Mouse (Mus musculus): ENCODE measurements at regions not wholly inside any gene's neighbourhood (a gene's known extent, or its start where the extent isn't known, plus 50 kb on each side); places are given as distances from the start of the nearest gene placed in this dataset.

DNA sequence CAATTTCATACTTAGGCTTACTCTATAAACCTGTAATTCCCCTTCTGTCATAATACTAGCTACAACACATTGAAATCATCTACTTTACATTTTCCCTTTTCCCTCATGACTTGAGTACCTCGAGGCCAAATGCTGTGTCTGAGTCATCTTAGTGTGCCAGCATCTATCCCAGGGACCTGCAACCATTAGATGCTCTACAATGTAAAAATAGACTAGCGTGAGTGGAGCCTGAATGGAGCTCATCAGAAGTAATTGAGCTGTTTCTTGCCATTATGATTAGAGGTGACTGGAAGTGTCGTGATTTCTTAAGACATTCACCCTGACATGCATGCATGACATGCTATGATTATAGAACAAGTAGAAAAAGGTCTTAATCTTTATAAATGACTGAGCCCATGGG lies 301.1 kb downstream of the Myh15 start:
- TF ChIP-seq POLR2A (IDR thresholded peaks at IDR 0.05; ENCODE audit: low read depth, low read length) (no peak), CTCF (IDR thresholded peaks at IDR 0.05; ENCODE audit: extremely low read depth, insufficient read depth, insufficient read length, insufficient replicate concordance) (no peak)
- H3K4me1 ChIP-seq (ENCODE audit: control insufficient read depth, insufficient read depth, insufficient read length): no peaks in the 10 kb centered on the region
- H3K4me3 ChIP-seq (ENCODE audit: extremely low read depth, insufficient read depth, insufficient read length): no peak overlapping the region; the same call in 1 of the 2 replicates
- no peaks in the 10 kb centered on the region for H3K36me3 ChIP-seq (ENCODE audit: control insufficient read depth, insufficient read depth, low read length)
- no peak for DNase-seq (ENCODE audit: low read depth in 1 of 2, low spot score in 2 of 2)
- 85% methylated on average over 3 of the region's 3 CpGs for WGBS
- H3K27ac ChIP-seq (ENCODE audit: insufficient read depth, low read length): no peak overlapping the region
- no peaks in the 10 kb centered on the region for H3K27me3 ChIP-seq (ENCODE audit: control insufficient read depth, insufficient read depth, low read length)

GRCm38 (mm10) chr16:49361731-49362130 lies 304.4 kb downstream of the Myh15 start:
- 76% methylated on average over 1 of the region's 1 CpGs for WGBS
- Histone ChIP-seq H3K27ac (ENCODE audit: insufficient read depth, low read length) (no peak overlapping the region), H3K36me3 (ENCODE audit: control insufficient read depth, insufficient read depth, low read length) (no peaks in the 10 kb centered on the region)

GRCm38 (mm10) chr16:49369450-49369849 lies 312.2 kb downstream of the Myh15 start:
- Histone ChIP-seq H3K4me3 (ENCODE audit: extremely low read depth, insufficient read depth, insufficient read length) (no peak overlapping the region), H3K27me3 (ENCODE audit: control insufficient read depth, insufficient read depth, low read length) (no peaks in the 10 kb centered on the region), H3K4me1 (ENCODE audit: control insufficient read depth, insufficient read depth, insufficient read length) (no peaks in the 10 kb centered on the region), H3K36me3 (ENCODE audit: control insufficient read depth, insufficient read depth, low read length) (no peaks in the 10 kb centered on the region), H3K27ac (ENCODE audit: insufficient read depth, low read length) (no peak overlapping the region)
- DNase-seq (ENCODE audit: low read depth in 1 of 2, low spot score in 2 of 2): no peak
- WGBS: 85% methylated on average over 9 of the region's 9 CpGs
- TF ChIP-seq CTCF (IDR thresholded peaks at IDR 0.05; ENCODE audit: extremely low read depth, insufficient read depth, insufficient read length, insufficient replicate concordance): no peak
- no peak for TF ChIP-seq POLR2A (IDR thresholded peaks at IDR 0.05; ENCODE audit: low read depth, low read length)

More at GRCm38 (mm10) chr16:49361731-49362130, 304.4 kb downstream of the Myh15 start:
- Histone ChIP-seq H3K4me3 (ENCODE audit: extremely low read depth, insufficient read depth, insufficient read length) (no peak overlapping the region), H3K27me3 (ENCODE audit: control insufficient read depth, insufficient read depth, low read length) (no peaks in the 10 kb centered on the region), H3K4me1 (ENCODE audit: control insufficient read depth, insufficient read depth, insufficient read length) (no peaks in the 10 kb centered on the region)
- TF ChIP-seq CTCF (IDR thresholded peaks at IDR 0.05; ENCODE audit: extremely low read depth, insufficient read depth, insufficient read length, insufficient replicate concordance): no peak
- TF ChIP-seq POLR2A (IDR thresholded peaks at IDR 0.05; ENCODE audit: low read depth, low read length): no peak
- no peak for DNase-seq (ENCODE audit: low read depth in 1 of 2, low spot score in 2 of 2)

DNA sequence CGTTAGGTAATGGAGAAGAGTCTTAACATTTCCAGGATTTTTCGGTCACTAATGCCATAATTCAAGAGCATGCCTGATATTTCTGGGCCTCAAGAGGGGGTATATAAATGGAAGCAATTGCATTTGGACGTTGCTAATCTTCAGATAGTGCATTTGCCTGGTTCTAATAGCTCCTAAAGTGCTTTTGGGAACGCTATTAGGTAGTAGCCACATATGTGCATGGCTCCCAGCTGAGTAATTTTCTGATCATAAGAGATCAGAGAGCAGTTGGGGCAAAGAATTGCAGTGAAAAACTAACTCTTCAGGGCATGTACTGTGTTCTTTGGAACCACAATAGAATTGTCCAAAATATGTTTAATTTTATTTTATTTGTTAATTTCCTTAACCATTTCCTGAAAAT lies 317.8 kb downstream of the Myh15 start:
- no peak for TF ChIP-seq POLR2A (IDR thresholded peaks at IDR 0.05; ENCODE audit: low read depth, low read length)
- TF ChIP-seq CTCF (IDR thresholded peaks at IDR 0.05; ENCODE audit: extremely low read depth, insufficient read depth, insufficient read length, insufficient replicate concordance): no peak
- WGBS: 81% methylated on average over 4 of the region's 4 CpGs
- no peak for DNase-seq (ENCODE audit: low read depth in 1 of 2, low spot score in 2 of 2)

GRCm38 (mm10) chr16:49378917-49379473 lies 320.0 kb upstream of the Ift57 start:
- Histone ChIP-seq H3K4me1 (ENCODE audit: control insufficient read depth, insufficient read depth, insufficient read length) (no peaks in the 10 kb centered on the region), H3K36me3 (ENCODE audit: control insufficient read depth, insufficient read depth, low read length) (no peaks in the 10 kb centered on the region), H3K27me3 (ENCODE audit: control insufficient read depth, insufficient read depth, low read length) (no peaks in the 10 kb centered on the region), H3K27ac (ENCODE audit: insufficient read depth, low read length) (no peak overlapping the region), H3K4me3 (ENCODE audit: extremely low read depth, insufficient read depth, insufficient read length) (no peak overlapping the region)
- no peak for DNase-seq (ENCODE audit: low read depth in 1 of 2, low spot score in 2 of 2)
- TF ChIP-seq CTCF (IDR thresholded peaks at IDR 0.05; ENCODE audit: extremely low read depth, insufficient read depth, insufficient read length, insufficient replicate concordance): no peak
- TF ChIP-seq POLR2A (IDR thresholded peaks at IDR 0.05; ENCODE audit: low read depth, low read length): no peak

More for the DNA sequence above, 317.8 kb downstream of the Myh15 start:
- Histone ChIP-seq H3K4me1 (ENCODE audit: control insufficient read depth, insufficient read depth, insufficient read length) (no peaks in the 10 kb centered on the region), H3K36me3 (ENCODE audit: control insufficient read depth, insufficient read depth, low read length) (no peaks in the 10 kb centered on the region), H3K4me3 (ENCODE audit: extremely low read depth, insufficient read depth, insufficient read length) (no peak overlapping the region), H3K27ac (ENCODE audit: insufficient read depth, low read length) (no peak overlapping the region), H3K27me3 (ENCODE audit: control insufficient read depth, insufficient read depth, low read length) (no peaks in the 10 kb centered on the region)

DNA sequence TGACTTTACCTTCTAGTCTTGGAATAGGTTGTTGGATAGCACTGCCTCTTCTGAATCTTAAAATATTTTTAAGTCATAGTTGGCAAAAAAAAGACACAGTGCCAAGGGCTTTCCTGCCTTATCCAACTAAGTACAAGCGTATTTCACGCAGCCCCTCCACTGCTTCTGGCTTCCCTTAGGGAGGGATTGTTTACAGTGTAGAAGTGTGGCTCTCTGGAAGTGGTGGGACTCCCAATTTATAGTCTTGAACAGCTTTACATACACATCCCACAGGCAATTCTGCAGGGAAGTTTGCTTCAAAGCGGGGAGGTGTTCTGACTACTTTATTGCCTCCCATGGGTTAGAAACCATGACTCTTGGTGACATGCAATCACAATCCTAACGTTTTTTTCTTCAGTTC lies 310.9 kb upstream of the Ift57 start:
- 70% methylated on average over 4 of the region's 4 CpGs for WGBS

DNA sequence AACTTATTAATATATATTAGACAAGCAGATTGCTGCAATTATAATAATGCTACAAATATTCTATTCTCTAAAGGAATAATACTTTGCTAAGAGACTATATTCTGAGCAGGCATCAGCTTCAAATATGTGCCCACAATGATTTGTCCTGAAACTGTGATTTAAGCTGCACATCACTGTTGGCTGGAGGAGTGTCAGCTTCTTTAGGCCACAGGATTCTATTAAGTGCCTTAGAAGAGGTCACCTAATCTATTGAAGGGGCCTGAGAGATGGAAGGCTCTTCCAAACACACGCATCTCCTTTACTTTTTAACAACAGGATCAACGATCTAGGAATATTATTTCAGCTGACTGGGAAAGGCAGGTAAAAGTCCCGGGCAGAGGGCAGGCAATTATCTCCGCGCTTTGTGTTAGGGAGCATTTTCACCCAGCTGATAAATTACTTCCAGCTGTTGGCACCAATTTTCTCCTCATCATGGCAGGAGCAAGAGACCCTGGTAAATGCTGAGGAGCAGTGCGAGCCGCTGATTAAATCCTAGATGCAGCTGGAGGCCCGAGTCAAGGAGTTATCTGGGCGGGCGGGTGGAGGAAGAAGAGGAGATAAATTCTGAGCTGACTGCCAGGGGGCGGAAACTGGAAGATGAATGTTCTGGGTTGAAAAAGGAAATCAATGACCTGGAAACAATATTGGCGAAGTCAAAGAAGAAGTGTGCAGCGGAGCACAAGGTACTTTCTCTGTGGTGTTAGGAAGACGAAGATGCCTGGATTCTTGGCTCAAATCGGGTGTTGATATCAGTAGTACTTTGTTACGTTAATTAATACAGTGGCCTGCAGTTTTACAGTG lies 290.9 kb upstream of the Ift57 start:
- Histone ChIP-seq H3K4me1 (ENCODE audit: control insufficient read depth, insufficient read depth, insufficient read length) (no peaks in the 10 kb centered on the region), H3K27me3 (ENCODE audit: control insufficient read depth, insufficient read depth, low read length) (no peaks in the 10 kb centered on the region), H3K36me3 (ENCODE audit: control insufficient read depth, insufficient read depth, low read length) (no peaks in the 10 kb centered on the region), H3K4me3 (ENCODE audit: extremely low read depth, insufficient read depth, insufficient read length) (no peak overlapping the region), H3K27ac (ENCODE audit: insufficient read depth, low read length) (no peak overlapping the region)
- 64% methylated on average over 16 of the region's 16 CpGs for WGBS
- no peak for TF ChIP-seq POLR2A (IDR thresholded peaks at IDR 0.05; ENCODE audit: low read depth, low read length)
- no peak for TF ChIP-seq CTCF (IDR thresholded peaks at IDR 0.05; ENCODE audit: extremely low read depth, insufficient read depth, insufficient read length, insufficient replicate concordance)
- DNase-seq (ENCODE audit: low read depth in 1 of 2, low spot score in 2 of 2): no peak

More for the DNA sequence above, 310.9 kb upstream of the Ift57 start:
- TF ChIP-seq CTCF (IDR thresholded peaks at IDR 0.05; ENCODE audit: extremely low read depth, insufficient read depth, insufficient read length, insufficient replicate concordance) (no peak), POLR2A (IDR thresholded peaks at IDR 0.05; ENCODE audit: low read depth, low read length) (no peak)
- DNase-seq (ENCODE audit: low read depth in 1 of 2, low spot score in 2 of 2): no peak
- no peak overlapping the region for H3K4me3 ChIP-seq (ENCODE audit: extremely low read depth, insufficient read depth, insufficient read length)
- H3K27me3 ChIP-seq (ENCODE audit: control insufficient read depth, insufficient read depth, low read length): no peaks in the 10 kb centered on the region
- no peaks in the 10 kb centered on the region for H3K4me1 ChIP-seq (ENCODE audit: control insufficient read depth, insufficient read depth, insufficient read length)
- no peaks in the 10 kb centered on the region for H3K36me3 ChIP-seq (ENCODE audit: control insufficient read depth, insufficient read depth, low read length)
- H3K27ac ChIP-seq (ENCODE audit: insufficient read depth, low read length): no peak overlapping the region

Measured in spleen, adult 2 months (tissue).